Mouse (Mus musculus): ENCODE data around the gene Tmem192. TPM values are rescaled to one million over a fixed set of nuclear protein-coding genes. Genes with fewer than 3 reads are reported as not detected.

The Tmem192 gene
- 10 to 100 TPM; 11.4 to 11.6 TPM for total RNA-seq (2021)
- long read RNA-seq, experiment 1, transcript Tmem192-201 (6 exons, 1,122 nt): major isoform, 10 of 13 reads
- long read RNA-seq, experiment 1, partial matches to known transcripts: 1 of 13 reads
- long read RNA-seq, experiment 1, other reads (novel, unspliced or antisense): 2 of 13 reads
- long read RNA-seq, experiment 2, transcript Tmem192-201 (6 exons, 1,122 nt): major isoform, 14 of 17 reads
- long read RNA-seq, experiment 2, partial matches to known transcripts: 2 of 17 reads
- long read RNA-seq, experiment 2, other reads (novel, unspliced or antisense): 0 of 17 reads

- DNase-seq: peak; percentile 94
- intact Hi-C loops (cut with DNase I; ENCODE audit: low total_unique reads): loop anchor here (10.0 kb wide), 1 partner anchor 172 kb away; no protein-coding TSS in a partner anchor
Observed at GRCm38 (mm10) chr8:64946820-64947697, at the start of gene Tmem192. Gene Tmem192 (plus strand): TSS chr8:64947185.

GRCm38 (mm10) chr8:64898710-64899109 lies 48.3 kb upstream of the Tmem192 start:
- intact Hi-C loops (cut with DNase I; ENCODE audit: low total_unique reads): no loop called here
- no peak for DNase-seq

DNA sequence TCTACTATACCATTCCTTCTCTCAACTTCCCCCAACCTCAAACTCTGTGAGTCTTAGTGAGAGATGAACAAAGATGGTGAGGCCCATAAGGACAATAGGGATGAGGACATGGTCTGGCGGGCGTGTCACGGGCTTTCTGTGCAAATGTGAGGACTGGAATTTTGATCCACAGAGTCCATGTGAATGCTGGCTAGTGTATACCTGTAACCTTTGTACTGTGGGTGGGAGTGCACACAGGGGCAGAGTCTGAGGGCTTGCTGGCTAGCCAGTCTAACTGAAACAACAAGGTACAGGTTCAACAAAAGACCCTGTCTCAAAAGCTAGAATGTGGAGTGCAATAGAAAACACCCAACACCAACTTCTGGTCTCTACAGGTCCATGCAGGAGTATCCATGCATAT lies 46.3 kb upstream of the Tmem192 start:
- intact Hi-C loops (cut with DNase I; ENCODE audit: low total_unique reads): no loop called here
- no peak for DNase-seq

DNA sequence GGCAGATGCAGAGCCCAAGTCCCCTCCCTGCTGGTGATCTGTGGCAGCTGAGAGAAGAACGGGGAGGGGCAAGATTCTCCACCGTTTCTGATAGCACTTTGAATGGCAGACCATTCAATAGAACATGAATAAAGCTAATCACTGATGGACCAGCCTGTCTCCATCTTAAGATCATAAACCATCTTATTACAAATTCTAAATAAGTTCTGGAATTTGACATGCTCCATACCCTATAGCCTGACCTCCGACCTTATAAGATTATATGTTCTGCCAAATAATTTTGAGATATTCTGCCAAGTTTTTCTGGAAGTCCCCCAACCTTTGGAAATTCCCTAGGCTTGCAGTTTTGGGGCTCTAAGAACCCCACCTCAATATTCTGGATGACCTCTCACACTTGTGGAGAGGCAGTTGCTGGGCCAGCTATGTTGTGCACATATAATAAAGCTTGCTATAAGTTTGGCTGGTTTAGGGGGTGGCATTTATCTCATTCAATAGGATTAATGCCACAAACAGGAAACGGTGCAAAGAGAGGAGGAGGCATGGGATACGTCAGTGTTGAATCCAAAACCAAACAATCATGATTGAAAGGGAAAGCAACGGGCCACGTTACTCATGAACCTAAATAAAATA lies 45.3 kb upstream of the Tmem192 start:
- no peak for DNase-seq
- intact Hi-C loops (cut with DNase I; ENCODE audit: low total_unique reads): no loop called here

DNA sequence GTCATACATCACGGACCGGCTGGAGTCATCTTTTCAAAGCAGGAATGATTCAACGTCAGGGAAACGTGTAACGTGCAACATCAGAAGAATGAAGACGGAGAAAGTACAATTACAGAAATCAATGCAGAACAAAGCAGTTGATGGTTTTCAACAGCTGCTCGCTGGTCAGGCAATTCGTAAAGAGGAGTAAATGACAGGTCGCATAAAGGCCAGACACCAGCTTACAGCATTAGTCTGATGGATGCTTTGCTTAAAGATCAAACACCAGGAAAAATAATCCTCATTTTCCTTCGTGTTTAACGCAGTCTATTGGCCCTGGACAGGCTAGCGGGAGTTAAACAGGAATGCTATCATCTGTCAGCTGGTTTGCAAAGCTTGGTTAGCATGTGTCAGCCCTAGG lies 44.8 kb upstream of the Tmem192 start:
- intact Hi-C loops (cut with DNase I; ENCODE audit: low total_unique reads): no loop called here
- no peak for DNase-seq

DNA sequence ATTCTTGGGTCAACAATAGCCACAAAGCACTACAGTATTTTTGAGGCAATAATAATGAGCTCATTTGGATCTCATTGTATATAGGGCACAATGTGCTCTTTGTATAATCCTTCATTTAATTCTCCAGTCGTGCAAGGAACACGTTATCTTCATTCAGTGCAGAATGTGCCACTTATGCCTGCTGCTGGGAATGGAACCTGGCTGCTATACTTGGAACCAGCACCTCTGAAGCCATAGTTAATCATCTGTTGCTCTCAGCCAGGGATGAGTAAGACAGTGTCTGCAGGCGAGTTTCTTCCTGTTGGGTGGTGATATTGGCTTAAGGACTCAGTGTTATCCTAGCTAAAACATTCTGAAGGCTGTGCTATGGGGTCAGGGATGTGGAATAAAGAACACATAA lies 43.2 kb upstream of the Tmem192 start:
- no peak for DNase-seq

GRCm38 (mm10) chr8:64910026-64910425 lies 37.0 kb upstream of the Tmem192 start:
- no peak for DNase-seq
- intact Hi-C loops (cut with DNase I; ENCODE audit: low total_unique reads): no loop called here

More for the DNA sequence above, 43.2 kb upstream of the Tmem192 start:
- intact Hi-C loops (cut with DNase I; ENCODE audit: low total_unique reads): no loop called here

- no peak for DNase-seq
- intact Hi-C loops (cut with DNase I; ENCODE audit: low total_unique reads): no loop called here
Observed at GRCm38 (mm10) chr8:64916793-64917192, 30.2 kb upstream of the Tmem192 start.

DNA sequence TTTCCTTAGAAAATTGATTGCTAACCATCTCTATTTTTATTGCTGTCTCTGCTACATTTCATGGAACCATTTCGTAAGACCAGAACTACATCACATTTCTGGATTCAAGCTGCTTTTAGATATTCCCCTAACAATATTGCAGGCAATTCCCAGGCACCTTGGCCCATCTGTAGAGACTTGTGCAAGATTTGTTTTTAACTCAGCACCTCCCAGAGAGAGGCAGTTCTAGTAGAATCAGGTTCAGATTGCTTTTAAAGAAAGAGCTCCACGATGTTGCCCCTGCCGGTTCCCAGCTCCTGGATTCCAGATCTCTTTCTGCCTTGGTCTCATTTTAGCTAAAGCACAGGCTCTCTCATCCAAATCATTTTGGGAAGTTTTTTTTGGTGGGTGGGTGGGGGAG lies 23.7 kb upstream of the Tmem192 start:
- intact Hi-C loops (cut with DNase I; ENCODE audit: low total_unique reads): no loop called here
- no peak for DNase-seq

- intact Hi-C loops (cut with DNase I; ENCODE audit: low total_unique reads): no loop called here
- DNase-seq: no peak
Observed at GRCm38 (mm10) chr8:64925762-64926161, 21.2 kb upstream of the Tmem192 start.

GRCm38 (mm10) chr8:64926355-64926754 lies 20.6 kb upstream of the Tmem192 start:
- intact Hi-C loops (cut with DNase I; ENCODE audit: low total_unique reads): no loop called here
- no peak for DNase-seq

GRCm38 (mm10) chr8:64928938-64929337 lies 18.0 kb upstream of the Tmem192 start:
- intact Hi-C loops (cut with DNase I; ENCODE audit: low total_unique reads): no loop called here

GRCm38 (mm10) chr8:64934997-64935396 lies 12.0 kb upstream of the Tmem192 start:
- intact Hi-C loops (cut with DNase I; ENCODE audit: low total_unique reads): no loop called here
- no peak for DNase-seq

More at GRCm38 (mm10) chr8:64928938-64929337, 18.0 kb upstream of the Tmem192 start:
- no peak for DNase-seq

- DNase-seq: no peak
- intact Hi-C loops (cut with DNase I; ENCODE audit: low total_unique reads): loop anchor here (5.0 to 10.0 kb wide), 2 partner anchors 166 to 324 kb away; no protein-coding TSS in a partner anchor
Observed at GRCm38 (mm10) chr8:64941019-64941418, 6.0 kb upstream of the Tmem192 start.

DNA sequence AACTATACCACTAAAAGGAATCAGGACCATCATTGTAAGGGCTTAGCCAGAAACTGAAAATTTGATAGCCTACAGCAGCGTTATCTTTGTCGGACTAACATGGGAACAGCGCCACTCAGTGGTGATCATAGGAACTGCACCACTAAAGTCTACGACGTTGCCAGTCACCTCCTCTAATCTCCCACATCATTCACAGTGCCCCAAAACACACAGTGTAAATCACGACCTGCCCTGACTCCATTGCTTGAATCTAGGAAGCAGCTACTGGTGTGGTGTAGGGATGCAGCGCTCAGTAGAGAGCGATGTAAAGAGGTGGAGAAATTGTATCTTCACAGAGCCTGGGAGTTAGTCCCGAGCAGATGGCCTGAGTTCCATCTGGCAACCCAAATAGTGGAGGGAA lies 5.5 kb upstream of the Tmem192 start:
- intact Hi-C loops (cut with DNase I; ENCODE audit: low total_unique reads): loop anchor here (5.0 to 10.0 kb wide), 2 partner anchors 167 to 324 kb away; no protein-coding TSS in a partner anchor
- DNase-seq: peak; percentile 66

GRCm38 (mm10) chr8:64942946-64943345 lies 4.0 kb upstream of the Tmem192 start:
- intact Hi-C loops (cut with DNase I; ENCODE audit: low total_unique reads): loop anchor here (5.0 to 10.0 kb wide), 2 partner anchors 168 to 326 kb away; no protein-coding TSS in a partner anchor
- no peak for DNase-seq

DNA sequence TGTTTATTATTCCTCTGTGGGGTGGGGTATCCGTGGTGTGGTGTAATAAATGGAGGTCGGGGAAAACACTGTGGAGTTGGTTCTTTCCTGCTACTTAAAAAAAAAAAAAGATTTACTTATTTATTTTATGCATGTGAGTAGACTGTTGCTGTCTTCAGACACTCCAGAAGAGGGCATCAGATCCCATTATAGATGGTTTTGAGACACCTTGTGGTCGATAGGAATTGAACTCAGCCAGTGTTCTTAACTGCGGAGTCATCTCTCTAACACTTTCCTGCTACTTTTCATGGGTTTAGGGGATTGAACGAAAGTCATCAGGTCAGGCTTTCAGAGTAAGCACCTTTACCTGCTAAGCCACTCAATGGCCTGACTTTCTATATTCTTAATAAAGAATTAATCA lies 2.2 kb upstream of the Tmem192 start:
- intact Hi-C loops (cut with DNase I; ENCODE audit: low total_unique reads): loop anchor here (5.0 to 10.0 kb wide), 2 partner anchors 170 to 328 kb away; no protein-coding TSS in a partner anchor
- DNase-seq: no peak

DNA sequence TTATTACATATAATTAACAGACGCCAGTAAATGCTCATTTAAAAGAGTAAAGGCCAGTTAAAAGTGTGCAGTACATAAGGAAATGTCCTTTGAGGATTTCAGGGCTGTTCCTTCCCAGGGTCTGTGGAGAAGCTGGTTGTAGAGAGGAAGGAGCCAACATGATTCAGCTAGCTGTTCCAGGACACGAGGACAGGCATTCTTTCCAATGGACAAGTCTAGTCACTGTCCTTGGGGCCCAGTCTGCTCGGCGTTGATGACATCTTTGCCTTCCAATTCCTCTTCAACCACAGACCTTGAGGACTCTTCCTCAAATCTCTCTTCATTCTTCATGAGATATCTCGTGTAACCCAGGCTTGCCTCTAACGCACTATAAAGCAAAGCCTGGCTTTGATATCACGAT lies 1.4 kb upstream of the Tmem192 start:
- no peak for DNase-seq
- intact Hi-C loops (cut with DNase I; ENCODE audit: low total_unique reads): loop anchor here (10.0 kb wide), 1 partner anchor 171 kb away; no protein-coding TSS in a partner anchor

GRCm38 (mm10) chr8:64946441-64946819 lies 555 bp upstream of the Tmem192 start:
- no peak for DNase-seq
- intact Hi-C loops (cut with DNase I; ENCODE audit: low total_unique reads): loop anchor here (10.0 kb wide), 1 partner anchor 172 kb away; no protein-coding TSS in a partner anchor

GRCm38 (mm10) chr8:64947698-64948034 lies 681 bp downstream of the Tmem192 start:
- no peak for DNase-seq
- intact Hi-C loops (cut with DNase I; ENCODE audit: low total_unique reads): loop anchor here (10.0 kb wide), 1 partner anchor 173 kb away; no protein-coding TSS in a partner anchor

Data from gastrocnemius, postnatal 14 days (tissue).